Mouse (Mus musculus) megakaryocyte, embryonic 14.5 days (primary cell): ENCODE results near the gene Bag6.

ENCODE experiments used
- FLI1 ChIP-seq: IDR thresholded peaks from 2 replicates; pipeline ENCODE4 v1.6.1; 2012; ENCODE audit warnings: low read length, inconsistent platforms, mixed read lengths
- GATA1 ChIP-seq: IDR thresholded peaks from 3 replicates; pipeline ENCODE4 v1.6.1; 2012; ENCODE audit warnings: mixed read lengths, low read length, inconsistent platforms, borderline replicate concordance

DNA sequence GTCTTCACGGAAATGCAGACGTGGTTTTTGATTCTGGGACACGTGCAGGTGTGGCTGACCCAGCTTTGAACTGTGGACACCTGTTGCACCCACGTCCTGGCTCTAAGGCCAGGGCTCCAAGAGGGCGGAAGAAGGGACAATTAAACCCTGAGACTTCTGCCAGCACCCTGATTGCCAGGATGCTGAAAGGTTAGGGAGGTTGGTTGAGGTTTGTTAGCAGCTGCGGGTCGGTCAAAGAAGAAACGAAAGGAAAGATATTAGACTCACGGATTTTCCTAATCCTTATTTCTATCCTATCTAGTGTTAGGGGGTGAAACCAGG lies 61.3 kb downstream of the Bag6 start:
- no peak for TF ChIP-seq GATA1
- no peak for TF ChIP-seq FLI1
